Mouse (Mus musculus) cerebellum, postnatal 14 days (tissue): ENCODE measurements around the gene 1300017J02Rik.
A peak's percentile ranks its signal among the peaks of the same experiment; 100 is the strongest.
"Not testable (repeated sequence)": the region's sequence is repeated elsewhere in the genome, so short reads cannot be mapped to it uniquely, and the experiment has no call there.

ENCODE experiments used
- DNase-seq, 2 experiments: peaks; one replicate each; pipeline ENCODE4 v3.0.0; 2021; ENCODE audit warnings: mixed read lengths in 2 of 2

1300017J02Rik gene

DNA sequence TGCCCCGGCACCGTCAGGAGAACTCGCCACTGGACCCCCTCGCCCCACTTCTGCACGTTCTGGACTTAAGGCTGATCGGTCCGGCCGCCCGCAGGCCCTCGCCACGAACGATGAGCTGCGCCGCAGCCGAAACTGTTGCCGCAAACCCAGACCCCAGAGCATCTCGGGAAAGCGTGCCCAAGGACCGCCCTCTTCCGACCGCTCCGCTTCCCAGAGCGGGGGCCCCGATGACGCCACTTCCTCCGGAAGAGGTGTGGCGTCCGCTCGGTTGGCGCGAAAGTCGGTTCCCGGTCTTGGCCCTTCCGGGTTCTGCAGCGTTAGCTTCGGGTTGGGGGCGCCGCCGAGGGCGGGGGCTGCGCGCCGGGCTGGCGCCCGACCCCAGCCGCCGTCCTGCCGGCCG is at the start of gene 1300017J02Rik, which contains the start of gene Topbp1:
1300017J02Rik (minus strand) TSS at position 156 of the 400 bp plus-strand sequence.
Topbp1 (plus strand) TSS at position 289 of the 400 bp plus-strand sequence.
- DNase-seq = peak; percentile 95

DNA sequence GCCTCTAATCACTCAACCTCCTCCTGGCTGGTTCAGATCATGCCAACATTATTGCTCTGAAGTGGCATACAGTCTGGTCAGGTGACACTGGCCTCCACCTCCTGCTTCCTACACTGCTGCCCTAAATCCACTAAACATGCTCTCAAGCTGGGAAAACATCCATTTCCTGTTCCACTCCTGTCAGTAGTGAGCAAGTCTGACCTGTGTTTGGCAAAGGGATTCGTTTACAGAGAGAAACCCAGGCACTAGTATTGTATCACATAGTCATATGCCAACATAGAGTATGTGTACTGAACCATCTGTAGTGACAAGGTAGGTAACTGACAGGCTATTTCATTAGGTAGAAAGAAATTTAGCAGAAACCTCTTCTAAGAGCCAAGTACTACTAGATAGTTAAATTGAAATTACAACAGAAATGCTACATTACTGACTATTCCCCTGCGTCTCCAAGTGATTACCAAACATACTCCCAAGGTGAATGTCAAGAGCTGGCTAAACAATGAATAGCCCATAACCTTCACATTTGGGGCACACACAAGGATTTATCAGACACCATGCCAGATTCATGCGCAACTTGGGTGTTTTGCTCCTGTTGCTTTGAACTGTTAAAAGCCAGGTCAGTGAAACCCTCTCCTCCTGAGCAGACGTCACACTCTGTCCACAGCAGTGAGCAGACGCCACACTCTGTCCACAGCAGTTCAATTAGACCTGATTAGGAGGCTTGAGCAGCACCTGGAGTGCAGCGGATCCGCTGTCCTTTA is 48.8 kb upstream of the 1300017J02Rik start:
- not testable (repeated sequence) for DNase-seq

DNA sequence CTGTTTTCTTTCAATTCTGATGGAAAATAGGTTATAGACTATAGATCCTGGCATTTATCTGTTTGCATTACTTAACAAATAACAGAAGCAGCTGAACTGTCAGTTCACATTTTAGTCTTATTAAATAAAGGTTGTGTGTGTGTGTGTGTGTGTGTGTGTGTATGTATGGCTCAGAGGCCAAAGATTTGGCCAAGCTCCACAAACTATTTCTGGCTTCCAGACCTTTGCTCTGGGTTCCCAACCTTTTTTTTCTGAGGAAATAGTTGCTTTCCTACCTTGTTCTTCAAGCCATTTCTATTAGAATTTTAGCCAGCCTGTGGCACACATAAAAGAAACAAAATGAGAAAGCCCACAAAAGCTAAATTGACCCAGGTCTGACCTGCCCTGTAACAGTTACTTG is 43.9 kb upstream of the 1300017J02Rik start:
- DNase-seq = no peak

DNA sequence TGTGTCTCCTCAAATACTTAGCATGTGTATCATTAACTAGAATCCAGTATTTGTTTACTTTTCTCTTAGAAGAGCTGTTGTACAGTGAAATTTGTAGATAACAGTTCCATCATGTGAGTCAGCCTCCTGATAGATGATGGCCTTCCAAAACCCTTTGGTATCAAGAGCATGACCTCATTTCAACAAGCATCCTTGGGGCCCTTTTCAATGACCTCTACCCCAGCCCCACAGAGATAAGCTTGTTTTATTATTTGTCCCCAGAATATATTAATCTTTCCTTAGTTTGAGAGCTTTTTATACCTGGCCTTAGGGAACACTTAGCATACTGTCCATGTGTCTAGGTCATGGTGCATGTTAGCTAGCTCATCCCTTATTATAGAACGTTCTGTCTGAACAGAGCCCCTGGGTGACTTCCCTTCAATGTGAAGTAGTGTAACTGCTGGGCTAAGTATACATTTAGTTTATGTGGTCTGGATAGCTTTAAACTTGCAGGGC is 43.2 kb upstream of the 1300017J02Rik start:
- no peak for DNase-seq

DNA sequence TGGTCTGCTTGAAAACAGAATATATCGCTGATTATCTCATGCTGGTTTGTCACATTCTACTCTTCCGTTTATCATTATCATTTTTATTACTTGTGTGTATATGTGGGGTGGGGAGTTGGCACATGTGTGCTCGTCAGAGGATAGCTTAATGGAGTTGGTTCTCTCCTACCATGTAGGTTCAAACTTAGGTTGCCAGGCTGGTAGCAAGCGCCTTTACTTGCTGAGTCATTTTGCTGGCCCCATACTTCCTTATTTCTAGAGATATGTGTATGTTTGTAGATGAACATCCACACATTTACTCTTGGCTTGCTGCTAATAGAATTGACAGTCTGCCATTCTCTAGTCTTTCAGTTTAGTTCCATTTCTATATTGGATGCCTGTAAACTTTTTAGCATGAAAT is 42.2 kb upstream of the 1300017J02Rik start:
- DNase-seq = no peak

DNA sequence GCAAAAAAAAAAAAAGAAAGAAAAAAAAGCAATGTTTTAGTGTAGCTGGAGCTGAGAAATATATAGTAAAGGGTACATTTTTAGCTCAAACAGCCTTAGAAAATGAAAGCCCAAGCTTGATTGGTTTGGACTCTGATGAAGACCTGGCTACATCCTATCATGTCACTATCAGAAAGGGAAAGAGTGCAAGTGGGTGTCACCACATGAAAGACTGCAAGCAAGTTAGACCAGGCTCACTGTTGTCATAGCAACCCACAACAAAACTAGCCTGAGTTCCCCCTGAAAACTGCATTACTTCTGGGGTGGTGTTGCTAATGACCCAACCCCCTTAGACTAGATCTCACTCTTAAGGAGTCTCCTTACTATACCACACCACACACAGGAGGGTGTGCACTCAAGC is 32.0 kb upstream of the 1300017J02Rik start:
- DNase-seq = no peak

DNA sequence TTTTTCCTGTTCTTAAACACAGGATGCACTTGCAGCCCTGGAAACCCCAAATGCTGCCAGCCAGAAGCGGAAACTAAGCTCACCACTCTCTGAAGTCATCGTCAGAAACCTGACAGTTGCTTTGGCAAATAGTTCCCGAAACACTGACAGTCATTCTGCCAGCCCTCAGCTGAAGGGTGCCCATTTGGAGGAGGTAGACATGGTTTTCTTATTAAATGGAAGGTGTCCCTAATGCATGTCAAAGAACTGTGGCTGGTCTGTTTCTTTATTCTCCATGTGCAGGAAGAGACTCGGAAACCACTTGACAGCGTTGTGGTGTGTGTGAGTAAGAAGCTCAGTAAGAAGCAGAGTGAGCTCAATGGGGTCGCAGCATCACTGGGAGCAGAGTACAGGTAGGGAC is 27.8 kb upstream of the 1300017J02Rik start:
- DNase-seq = no peak

DNA sequence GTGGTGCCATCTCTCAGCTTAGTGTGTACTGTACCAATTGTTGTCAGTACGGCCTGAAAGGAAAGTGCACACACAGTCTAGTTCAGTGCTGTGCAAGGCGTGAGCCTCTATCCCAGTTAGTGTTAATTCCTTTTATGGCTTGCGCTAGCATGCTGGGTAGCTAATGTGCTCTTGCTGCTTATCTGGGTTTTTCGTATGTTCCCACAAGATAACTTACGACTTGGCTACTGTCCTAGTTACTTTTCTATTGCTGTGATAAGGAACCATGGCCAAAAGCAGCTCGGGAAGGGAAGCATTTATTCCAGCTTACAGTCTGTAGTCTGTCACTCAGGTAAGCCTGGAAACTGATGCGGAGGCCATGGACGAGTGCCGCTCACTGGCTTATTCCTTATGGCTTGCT is 21.6 kb upstream of the 1300017J02Rik start:
- DNase-seq = no peak

DNA sequence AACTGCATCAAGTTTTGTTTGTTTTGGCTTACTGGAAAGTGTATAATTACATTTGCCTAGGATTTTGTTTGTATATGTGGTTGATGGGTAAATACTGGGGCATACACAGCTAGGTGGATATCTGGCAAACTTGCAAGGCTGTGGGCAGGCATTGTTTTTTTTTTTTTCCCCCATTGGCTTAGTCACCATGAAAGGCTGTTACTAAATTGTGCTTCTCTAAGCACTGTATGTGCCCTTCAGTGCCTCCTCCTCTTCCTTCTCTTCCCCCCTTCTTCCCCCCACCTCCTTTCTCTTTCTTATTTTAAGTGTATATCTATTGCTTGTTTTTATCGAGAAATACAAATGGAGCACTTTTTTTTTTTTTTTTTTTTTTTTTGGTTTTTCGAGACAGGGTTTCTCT is 19.8 kb upstream of the 1300017J02Rik start:
- no peak for DNase-seq

DNA sequence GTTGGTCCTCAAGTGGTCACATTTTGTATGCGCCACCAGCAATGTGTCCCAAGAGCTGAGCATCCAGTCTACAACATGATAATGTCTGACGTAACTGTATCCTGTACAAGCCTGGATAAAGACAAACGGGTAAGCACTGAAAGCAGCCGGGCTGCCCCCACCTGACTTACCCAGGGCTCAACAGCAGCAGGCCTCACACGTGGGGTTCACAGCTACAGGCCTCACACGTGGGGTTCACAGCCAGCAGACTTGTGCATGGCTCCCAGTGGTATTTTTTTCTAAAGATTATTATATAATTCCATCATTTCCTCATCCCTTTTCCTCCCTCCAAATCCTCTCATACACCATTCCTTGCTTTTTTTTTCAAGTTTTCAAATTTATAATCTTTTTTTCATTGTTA is 5.0 kb upstream of the 1300017J02Rik start:
- DNase-seq = peak; percentile 3 to 9

DNA sequence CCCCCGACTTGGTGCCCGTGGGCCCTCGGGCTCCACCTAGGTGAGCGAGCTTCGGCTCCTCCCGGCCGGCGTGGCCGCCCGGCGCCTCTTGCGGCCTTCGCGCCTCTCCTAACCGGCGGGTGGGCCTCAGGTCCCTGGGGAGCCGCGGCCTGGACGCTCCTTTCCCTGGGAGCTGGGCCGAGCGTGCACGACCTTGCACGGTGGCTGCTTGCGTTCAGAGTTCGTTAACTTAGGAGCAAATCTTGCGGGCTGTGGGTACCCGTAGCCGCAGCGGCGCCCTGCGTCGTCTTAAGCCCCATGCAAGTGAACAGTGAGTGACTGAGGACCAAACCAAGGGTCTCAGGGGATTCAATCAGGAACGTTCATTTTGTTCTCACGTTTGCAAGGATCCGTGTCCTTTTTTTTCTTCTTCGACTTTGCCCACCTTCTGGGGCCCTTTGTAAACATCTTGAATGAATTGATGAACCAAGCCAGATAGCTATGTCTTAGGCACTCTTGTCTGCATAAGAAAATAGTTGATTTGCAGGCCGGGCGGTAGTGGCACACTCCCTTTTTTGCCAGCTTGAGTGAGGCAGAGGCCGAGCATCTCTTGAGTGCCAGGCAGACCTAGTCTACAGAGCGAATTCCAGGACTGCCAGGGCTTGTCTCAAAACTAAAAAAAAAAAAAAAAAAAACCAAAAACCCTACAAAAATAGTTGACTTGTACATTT is 605 bp upstream of the 1300017J02Rik start:
- DNase-seq = peak in 1 of 2 experiments; percentile 58

DNA sequence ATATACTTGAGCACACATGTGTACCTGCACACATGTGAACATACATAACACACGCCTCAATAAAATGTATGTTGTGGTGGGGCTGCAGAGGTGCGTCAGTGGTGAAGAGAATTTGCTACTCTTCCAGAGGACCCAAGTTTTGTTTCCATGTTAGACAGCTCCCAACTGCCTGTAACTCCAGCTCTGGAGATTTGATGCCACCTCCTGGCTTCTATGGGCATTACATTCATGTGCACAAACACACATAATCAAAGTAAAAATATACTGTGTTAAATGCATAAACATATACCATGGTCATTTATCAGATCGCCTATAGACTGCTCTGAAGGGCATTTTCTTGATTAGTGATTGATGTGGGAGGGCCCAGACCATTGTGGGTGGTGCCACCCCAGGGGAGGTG is 2.2 kb downstream of the 1300017J02Rik start:
- peak; percentile 78 to 84 for DNase-seq

DNA sequence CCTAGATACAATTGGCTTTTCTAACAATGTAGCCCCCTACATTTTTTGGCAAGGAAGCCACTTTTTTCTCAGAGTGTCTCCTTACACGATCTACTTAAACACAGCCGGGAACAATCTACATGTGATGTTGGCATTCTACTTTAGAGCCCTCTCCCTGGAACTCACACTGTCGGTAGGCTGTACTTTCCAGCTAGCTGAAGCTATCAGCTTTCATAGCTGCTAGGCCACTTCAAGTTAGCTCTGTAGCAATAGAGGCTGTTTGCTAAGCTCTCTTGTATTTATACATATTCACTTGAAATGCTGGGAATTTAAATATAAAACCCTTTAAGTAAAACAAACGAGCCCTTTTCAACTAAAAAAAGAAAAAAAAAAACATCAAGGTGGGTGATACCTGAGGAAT is 2.6 kb downstream of the 1300017J02Rik start:
- DNase-seq = no peak

DNA sequence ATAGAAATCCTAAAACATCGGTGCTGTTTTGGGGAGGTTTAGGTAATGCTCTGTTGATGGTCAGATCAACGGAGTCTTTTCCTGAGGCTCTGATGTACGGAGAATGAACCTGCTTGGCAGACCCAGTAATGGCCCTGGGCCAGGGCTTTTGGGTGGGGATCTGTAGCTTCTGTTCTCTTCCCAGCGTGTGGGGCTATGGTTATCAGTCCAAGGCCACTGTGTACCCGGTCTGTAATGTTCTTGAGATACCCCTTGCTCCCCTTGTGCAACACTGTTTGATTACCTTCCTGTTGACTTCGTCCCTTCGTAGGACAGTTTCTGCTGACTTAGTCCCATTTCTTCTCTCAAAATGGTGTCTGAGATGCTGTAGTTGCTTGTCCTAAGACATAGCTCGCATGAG is 3.8 kb downstream of the 1300017J02Rik start:
- peak; percentile 12 to 33 for DNase-seq

DNA sequence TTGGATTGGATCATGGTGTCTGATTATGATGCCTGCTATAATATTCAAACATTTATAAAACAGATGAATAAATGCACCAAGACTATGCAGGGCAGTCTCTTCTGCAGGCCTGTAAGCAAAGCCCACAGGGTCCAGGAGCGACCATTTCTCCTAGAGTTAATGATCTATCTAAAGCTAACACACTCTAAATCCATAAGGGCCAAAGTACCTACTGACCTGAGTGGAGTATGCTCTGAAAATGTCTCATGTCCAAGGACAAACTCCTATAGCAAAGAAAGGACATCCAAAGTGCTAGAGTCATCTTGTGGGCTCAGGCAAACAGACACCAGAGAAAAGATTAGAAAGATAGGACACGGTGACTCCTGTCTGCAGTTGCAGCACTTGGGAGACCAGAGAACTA is 10.4 kb downstream of the 1300017J02Rik start:
- no peak for DNase-seq

DNA sequence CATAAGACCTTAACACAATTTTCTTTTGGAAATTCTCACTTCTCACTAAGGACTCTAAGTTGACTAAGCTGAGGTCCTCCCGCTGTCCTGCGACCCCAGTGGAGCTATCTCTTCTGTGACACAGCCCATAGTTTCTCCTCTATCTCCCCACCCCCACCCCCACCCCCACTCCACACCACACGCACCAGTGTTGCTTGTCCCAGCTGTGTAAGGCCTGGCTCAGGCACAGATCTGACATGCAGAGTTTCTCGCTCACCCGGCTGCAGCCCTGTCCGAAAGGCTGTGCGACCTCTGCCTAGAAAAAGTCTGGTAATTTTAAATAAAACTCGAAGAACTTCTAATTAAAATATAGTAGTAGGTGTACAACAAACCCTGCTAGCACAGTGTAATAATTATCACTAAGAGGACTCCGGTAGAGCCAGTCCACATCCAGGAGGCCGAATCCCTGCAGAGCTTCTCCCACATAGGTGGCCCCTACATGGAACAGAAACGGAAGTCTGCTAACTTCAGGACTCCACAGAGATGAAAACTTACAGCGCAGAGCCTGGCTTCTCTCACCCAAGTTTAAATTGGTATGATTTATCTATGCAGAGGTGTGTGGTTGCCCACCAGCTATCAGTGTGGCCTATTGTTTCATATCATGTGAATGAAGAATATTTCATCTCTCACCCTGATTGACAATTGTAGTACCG is 16.2 kb downstream of the 1300017J02Rik start:
- DNase-seq = no peak

DNA sequence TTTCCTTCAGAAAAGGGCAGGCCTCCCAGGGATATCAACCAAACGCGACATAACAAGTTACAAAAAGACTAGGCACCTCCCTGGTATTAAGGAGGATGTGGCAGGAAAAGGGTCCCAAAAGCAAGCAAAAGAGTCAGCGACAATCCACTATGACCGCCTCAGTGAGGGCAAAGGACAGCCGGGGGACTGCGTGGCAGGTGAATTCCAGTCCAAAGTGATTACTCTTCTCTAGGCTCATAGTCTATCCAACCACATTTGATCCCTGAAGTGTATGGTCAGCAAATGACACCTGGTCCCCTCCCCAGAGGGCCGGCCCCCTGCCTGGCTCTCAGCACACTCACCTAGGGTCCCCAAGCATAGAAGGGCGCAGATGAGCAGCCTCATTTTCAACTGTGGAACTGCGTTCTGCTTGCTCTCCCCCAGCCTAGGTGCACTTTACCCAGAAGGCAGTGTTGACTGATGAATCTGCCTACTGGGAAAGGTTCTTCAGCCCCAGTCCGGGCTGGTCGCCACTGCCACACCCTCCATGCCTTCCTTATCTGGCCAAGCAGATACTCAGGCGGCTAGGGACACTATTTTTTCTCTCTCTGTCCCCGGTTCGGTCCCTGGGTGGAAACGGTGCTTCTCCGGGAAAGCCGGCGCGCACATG is 16.9 kb downstream of the 1300017J02Rik start:
- no peak for DNase-seq

DNA sequence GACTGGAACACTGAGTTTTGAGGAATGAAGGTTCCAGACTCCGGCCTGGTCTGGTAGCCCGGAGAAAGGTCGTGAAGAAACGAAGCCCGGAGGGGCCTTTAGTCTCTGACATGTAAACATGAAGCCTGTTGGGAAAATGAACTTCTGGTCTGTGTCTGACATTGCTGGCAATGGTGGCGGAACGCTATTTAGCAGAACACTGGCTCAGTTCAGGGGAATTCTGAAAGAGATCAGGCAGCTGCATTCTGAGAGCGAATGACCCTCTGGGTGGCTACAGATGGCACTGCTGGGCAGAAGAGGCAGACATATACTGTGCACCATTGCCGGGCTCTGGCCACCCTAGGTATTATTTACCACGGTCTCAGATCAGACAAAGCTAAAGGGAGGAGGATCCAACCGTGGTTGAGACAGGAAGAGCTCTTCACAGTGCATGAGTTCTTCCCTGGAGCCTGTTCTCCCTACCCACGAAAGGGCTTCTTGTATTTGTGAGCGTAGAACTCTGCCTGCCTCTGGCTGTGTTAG is 17.9 kb downstream of the 1300017J02Rik start:
- no peak for DNase-seq

DNA sequence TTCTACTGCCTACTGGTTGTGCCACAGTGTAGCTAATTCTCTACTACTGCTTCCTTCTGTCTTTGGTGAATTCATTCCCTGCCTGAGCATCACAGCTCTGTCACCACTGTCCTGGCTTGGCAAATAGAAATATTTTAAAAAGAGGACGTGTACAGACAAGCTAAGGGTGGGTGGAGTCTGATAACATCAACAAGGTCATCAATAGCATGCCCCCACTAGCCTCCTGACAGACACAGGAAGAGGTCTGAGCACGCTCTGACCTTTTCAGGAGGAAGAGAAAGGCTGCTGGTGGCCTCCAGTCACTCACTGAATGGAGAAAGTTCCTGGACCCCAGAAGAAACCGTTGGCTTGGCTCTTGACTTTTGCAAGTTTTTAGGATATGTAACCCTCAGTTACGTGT is 18.5 kb downstream of the 1300017J02Rik start:
- no peak for DNase-seq

DNA sequence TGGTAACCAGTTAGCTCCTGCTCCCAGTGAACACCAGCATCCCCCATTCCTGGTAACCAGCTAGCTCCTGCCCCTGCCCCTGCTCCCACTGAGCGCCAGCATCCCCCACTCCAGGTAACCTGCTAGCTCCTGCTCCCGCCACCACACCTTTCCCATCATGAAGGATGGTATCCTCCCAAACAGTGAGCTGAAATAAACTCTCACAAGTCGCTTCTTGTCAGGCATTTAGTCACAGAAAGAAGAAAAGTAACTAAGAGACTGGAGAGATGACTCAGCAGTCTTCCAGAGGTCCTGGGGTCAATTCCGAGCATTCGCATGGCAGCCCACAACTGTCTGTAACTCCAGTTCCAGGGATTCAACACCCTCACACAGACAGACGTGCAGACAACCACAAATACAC is 28.0 kb downstream of the 1300017J02Rik start:
- DNase-seq = no peak

DNA sequence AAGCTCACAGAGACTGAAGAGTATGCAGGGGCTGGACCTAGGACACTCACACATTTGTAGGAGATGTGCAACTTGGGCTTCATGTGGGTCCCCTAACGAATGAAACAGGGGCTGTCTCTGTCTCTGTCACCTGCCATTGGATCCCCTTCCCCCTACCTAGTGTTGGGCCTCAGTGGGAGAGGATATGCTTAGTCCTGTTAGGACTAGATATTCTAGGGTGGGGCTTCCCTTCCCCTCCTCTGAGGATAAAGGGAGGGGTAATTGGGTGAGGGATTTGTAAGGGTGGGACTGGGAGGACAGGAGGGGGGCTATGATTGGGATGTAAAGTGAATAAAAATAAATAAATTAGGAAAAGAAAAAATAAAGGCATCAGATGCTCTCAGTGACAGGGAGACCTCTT is 29.2 kb downstream of the 1300017J02Rik start:
- DNase-seq = no peak

DNA sequence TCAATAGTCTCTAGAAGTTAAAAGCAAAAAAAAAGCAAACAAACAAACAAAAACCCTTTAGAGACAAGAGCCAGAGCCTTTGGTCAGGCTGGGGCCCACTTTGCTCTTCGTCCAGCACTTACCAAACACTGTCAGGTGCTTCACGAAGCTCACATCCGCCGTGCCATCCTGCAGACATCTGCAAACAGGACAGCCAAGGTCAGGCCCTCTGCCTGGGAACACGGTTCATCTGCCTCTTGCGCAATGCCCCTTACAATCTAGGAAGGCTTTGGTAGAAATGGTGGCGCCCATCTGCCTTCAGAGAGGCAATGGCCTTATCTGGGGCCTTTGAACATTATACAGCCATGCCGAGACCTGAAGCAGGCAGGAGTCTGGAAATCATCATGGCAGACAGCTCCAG is 30.1 kb downstream of the 1300017J02Rik start:
- DNase-seq = no peak

DNA sequence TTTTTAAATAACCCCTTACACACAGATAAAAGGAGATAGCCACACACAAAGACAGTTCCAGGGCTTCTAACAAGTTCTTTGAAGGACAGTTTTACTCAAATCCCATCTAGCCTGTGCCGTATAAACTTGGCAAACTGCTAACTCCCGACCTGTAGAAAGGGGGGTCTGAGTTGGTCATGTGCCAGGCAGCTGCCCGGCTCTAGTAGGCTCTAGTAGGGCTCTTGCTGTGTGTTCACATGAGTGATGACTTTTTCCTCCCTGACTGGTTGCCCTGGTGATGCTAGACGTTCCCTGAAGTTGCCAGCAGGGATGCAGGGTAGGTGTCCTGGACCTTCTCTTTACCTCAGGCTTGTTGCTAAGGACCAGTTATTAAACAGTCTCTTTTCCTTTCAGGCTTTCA is 33.8 kb downstream of the 1300017J02Rik start:
- DNase-seq = peak in 1 of 2 experiments; percentile 14
